Mouse (Mus musculus) stomach, embryonic 15.5 days (tissue): ENCODE results near the gene Nefh. TPM values are rescaled to one million over a fixed set of nuclear protein-coding genes. Genes with fewer than 3 reads are reported as not detected.

Experiments used
- ATAC-seq: fragments of 200-750 bp; cut with Nextera tagmentation; 2 replicates; pipeline ENCODE4 v1.8.0; 2017; ENCODE audit warnings: low read depth, moderate number of reproducible peaks, moderate TSS enrichment; ENCODE audit not compliant: insufficient read depth, low FRiP score
- H3K27ac ChIP-seq: fragments of 300-500 bp; sonication (generic); 2 replicates; pipeline ENCODE4 v1.5.1; 2015; ENCODE audit warnings: mild to moderate bottlenecking, inconsistent platforms
- H3K27me3 ChIP-seq: fragments of 300-500 bp; sonication (generic); replicated peaks from 2 replicates; pipeline ENCODE4 v1.6.1; 2015; ENCODE audit warnings: inconsistent platforms
- H3K36me3 ChIP-seq: fragments of 300-500 bp; sonication (generic); 2 replicates; pipeline ENCODE4 v1.6.1; 2015; ENCODE audit warnings: inconsistent platforms
- H3K4me1 ChIP-seq: fragments of 300-500 bp; sonication (generic); 2 replicates; pipeline ENCODE4 v1.6.1; 2015; ENCODE audit warnings: inconsistent platforms
- H3K4me2 ChIP-seq: fragments of 300-500 bp; sonication (generic); 2 replicates; pipeline ENCODE4 v1.6.1; 2015; ENCODE audit warnings: mild to moderate bottlenecking, inconsistent platforms
- H3K4me3 ChIP-seq: fragments of 300-500 bp; sonication (generic); replicated peaks from 2 replicates; pipeline ENCODE4 v1.5.1; 2015; ENCODE audit warnings: inconsistent platforms
- H3K9ac ChIP-seq: fragments of 300-500 bp; sonication (generic); 2 replicates; pipeline ENCODE4 v1.6.1; 2015; ENCODE audit warnings: inconsistent platforms
- H3K9me3 ChIP-seq: fragments of 300-500 bp; sonication (generic); 2 replicates; pipeline ENCODE4 v1.6.1; 2016; ENCODE audit warnings: inconsistent platforms
- WGBS: fragments of 180-500 bp; shearing (Covaris S2); methylation state at CpG from one replicate; pipeline ENCODE4 v1.1.7; 2015; 5-methylcytosine and 5-hydroxymethylcytosine counted together
- microRNA-seq: library from miRNA; unstranded; fragments of <30 nt; microRNA quantifications from one replicate; pipeline ENCODE4, GENCODE M21; 2016
- polyA plus RNA-seq: library from polyadenylated mRNA; unstranded; fragments of >200 nt; fragmentation: Nextera tagmentation; extraction: Ambion mirVana; gene quantifications from 2 replicates; pipeline ENCODE4 v1.2.1, GENCODE M21; 2015

Gene Nefh
- polyA plus RNA-seq, 1 experiment from 2014 or later: 0.50 TPM

- peaks cover 5% of the 10 kb centered on the region for H3K4me1 ChIP-seq
Observed at GRCm38 (mm10) chr11:4894848-4895816, 52.7 kb downstream of the Nefh start, which contains the start of gene Thoc5. Gene Thoc5 (plus strand): TSS chr11:4895320.

More at GRCm38 (mm10) chr11:4894848-4895816, 52.7 kb downstream of the Nefh start, which contains the start of gene Thoc5:
- no peaks in the 10 kb centered on the region for H3K9me3 ChIP-seq
- peak within 1 kb of the TSS; percentile 84 for H3K4me2 ChIP-seq
- H3K9ac ChIP-seq: peak within 1 kb of the TSS; percentile 56
- no peaks in the 10 kb centered on the region for H3K27me3 ChIP-seq
- H3K27ac ChIP-seq: peak within 1 kb of the TSS; percentile 70; the same call in 1 of the 2 replicates
- 0 out of 2 replicates have a peak, but pooled peaks cover 3% of the 10 kb centered on the region for H3K36me3 ChIP-seq
- peak; percentile 92 for ATAC-seq
- H3K4me3 ChIP-seq: peak within 1 kb of the TSS; percentile 63
- 2% methylated on average over 52 of the region's 52 CpGs for WGBS

Small RNA genes within 50 kb of the gene (microRNA-seq; reads per million reads assigned to microRNA genes)
- not detected for gene Mir6918

Other genes starting within 250 kb of the Nefh start
- gene Uqcr10, start 243.7 kb downstream of the Nefh start, polyA plus RNA-seq: 920 and 1,051 TPM in 2 replicates
- 62.8 and 68.1 TPM in 2 replicates for gene Zmat5, start 243.4 kb downstream of the Nefh start, polyA plus RNA-seq
- gene Cabp7, start 201.3 kb downstream of the Nefh start, polyA plus RNA-seq: 0.17 and 0.32 TPM in 2 replicates
- 38.6 and 48.1 TPM in 2 replicates for gene Nf2, start 98.5 kb downstream of the Nefh start, polyA plus RNA-seq
- gene Nipsnap1, start 74.1 kb downstream of the Nefh start, polyA plus RNA-seq: 64.1 and 68.6 TPM in 2 replicates
- gene Thoc5, start 52.7 kb downstream of the Nefh start, polyA plus RNA-seq: 30.4 and 31.9 TPM in 2 replicates
- 57.5 and 60.2 TPM in 2 replicates for gene Ap1b1, start 38.8 kb upstream of the Nefh start, polyA plus RNA-seq
- gene Rasl10a, start 110.1 kb upstream of the Nefh start, polyA plus RNA-seq: 0.71 and 1.3 TPM in 2 replicates
- 26.3 and 28.9 TPM in 2 replicates for gene Gas2l1, start 117.3 kb upstream of the Nefh start, polyA plus RNA-seq
- gene Rhbdd3, start 150.9 kb upstream of the Nefh start, polyA plus RNA-seq: 27.0 and 28.4 TPM in 2 replicates
- 605 and 630 TPM in 2 replicates for gene Ewsr1, start 151.2 kb upstream of the Nefh start, polyA plus RNA-seq
- gene Emid1, start 204.2 kb upstream of the Nefh start, polyA plus RNA-seq: 64.2 and 77.2 TPM in 2 replicates